Mouse (Mus musculus): ENCODE measurements around the gene Spdya. TPM values are rescaled to one million over a fixed set of nuclear protein-coding genes. Genes with fewer than 3 reads are reported as not detected.
"Not testable (repeated sequence)": the region's sequence is repeated elsewhere in the genome, so short reads cannot be mapped to it uniquely, and the experiment has no call there.

Spdya gene
- polyA plus RNA-seq (2015; fragmentation: Nextera tagmentation; extraction: Ambion mirVana), result 0.23 and 0.39 TPM in 2 replicates

DNA sequence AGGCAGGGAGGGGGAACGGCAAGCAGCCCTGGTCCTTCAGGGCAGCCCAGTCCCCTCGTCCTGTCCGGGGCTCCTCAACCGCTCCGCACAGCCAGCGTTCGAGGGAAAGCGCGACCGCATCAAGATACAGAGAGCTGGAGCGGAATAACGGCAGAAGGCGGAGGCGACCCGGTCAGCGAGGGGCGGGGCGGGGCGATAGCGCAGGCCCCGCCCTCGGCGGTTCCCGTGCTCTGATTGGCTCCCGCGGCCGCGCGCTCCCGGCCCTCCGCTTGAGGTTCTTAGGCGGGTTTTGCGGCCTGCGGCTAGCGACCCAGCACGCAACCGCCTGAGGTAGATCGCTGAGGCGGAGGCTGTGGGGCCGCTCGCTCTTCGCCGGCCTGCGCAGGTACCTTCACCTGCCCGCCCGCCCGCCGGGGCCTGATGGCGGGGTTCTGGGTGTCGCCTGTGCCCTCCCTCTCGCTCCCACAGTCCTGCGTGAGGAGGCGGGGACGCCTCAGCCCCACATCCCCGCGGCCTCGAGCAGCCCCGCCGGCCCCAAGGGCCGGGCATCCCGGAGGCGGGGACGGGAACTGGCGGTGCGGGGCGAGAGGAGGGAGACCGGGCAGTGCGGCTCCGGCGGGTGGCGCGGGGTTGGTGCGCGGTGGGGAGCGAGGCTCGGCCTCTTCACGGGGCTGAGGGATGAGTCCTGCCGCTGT, at the start of gene Spdya:
Spdya (plus strand) TSS at position 305 of the 695 bp plus-strand sequence.
- Histone ChIP-seq H3K36me3 (no peaks in the 10 kb centered on the region), H3K27me3 (peaks cover 30% of the 10 kb centered on the region), H3K9ac (peak within 1 kb of the TSS; percentile 52), H3K4me2 (peak within 1 kb of the TSS; percentile 97), H3K4me3 (peak within 1 kb of the TSS; percentile 61), H3K27ac (no peak within 1 kb of the TSS), H3K9me3 (replicated peaks) (no peaks in the 10 kb centered on the region), H3K4me1 (replicated peaks) (peaks cover 12% of the 10 kb centered on the region)
- under 1% methylated on average over 72 of the region's 78 CpGs for WGBS
- ATAC-seq (replicated peaks; ENCODE audit: insufficient number of reproducible peaks, insufficient read depth, low FRiP score, low read depth), result peak; percentile 95

DNA sequence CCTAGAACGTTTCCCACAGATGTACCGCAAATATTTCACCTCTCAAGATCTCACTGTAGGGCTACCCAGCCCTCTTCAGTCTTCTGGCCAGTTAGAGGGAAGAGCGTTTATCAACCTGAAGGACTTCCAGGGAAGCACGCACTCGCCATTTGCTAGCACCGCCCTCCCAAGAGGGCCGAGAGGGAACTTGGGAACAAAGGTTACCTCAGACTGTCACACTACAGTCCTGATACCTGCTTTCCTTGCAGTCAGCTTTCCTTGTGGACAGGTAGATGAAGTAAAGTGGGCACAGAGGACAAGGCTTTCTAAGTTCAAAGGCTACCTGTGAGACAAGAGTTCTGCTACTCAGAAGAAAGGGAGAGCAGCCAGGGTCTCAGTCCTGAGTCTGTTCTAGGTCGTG, 45.0 kb upstream of the Spdya start:
- H3K4me1 ChIP-seq (replicated peaks), result no peaks in the 10 kb centered on the region
- H3K27ac ChIP-seq, result no peak overlapping the region
- H3K4me3 ChIP-seq, result no peak overlapping the region
- no peak overlapping the region for H3K9ac ChIP-seq
- 86% methylated on average over 8 of the region's 8 CpGs for WGBS
- no peaks in the 10 kb centered on the region for H3K9me3 ChIP-seq (replicated peaks)
- ATAC-seq (replicated peaks; ENCODE audit: insufficient number of reproducible peaks, insufficient read depth, low FRiP score, low read depth), result no peak
- no peaks in the 10 kb centered on the region for H3K27me3 ChIP-seq
- no peak overlapping the region for H3K4me2 ChIP-seq
- peaks cover 77% of the 10 kb centered on the region for H3K36me3 ChIP-seq

DNA sequence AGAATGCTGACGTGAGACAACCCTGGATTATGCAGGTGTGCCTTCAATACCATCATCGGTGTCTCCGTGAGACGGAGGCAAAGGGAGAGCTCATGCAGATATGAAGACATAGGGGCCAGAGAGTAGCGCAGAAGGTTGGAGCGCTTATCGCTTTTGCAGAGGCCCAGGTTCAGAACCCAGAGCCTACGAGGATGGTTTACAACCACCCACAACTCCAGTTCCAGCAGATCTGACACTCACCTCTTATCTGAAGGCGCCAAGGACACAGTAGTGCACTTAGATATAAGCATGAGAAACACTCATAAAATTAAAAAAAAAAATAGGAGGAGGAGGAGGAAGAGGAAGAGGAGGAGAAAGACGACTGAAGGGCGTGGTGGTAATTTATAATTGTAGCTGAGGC, 41.6 kb upstream of the Spdya start:
- no peaks in the 10 kb centered on the region for H3K4me1 ChIP-seq (replicated peaks)
- no peak overlapping the region for H3K4me2 ChIP-seq
- 92% methylated on average over 11 of the region's 11 CpGs for WGBS
- H3K4me3 ChIP-seq, result no peak overlapping the region
- H3K27ac ChIP-seq, result no peak overlapping the region
- ATAC-seq (replicated peaks; ENCODE audit: insufficient number of reproducible peaks, insufficient read depth, low FRiP score, low read depth), result no peak
- no peak overlapping the region for H3K9ac ChIP-seq
- no peaks in the 10 kb centered on the region for H3K9me3 ChIP-seq (replicated peaks)
- peaks cover 71% of the 10 kb centered on the region for H3K36me3 ChIP-seq
- no peaks in the 10 kb centered on the region for H3K27me3 ChIP-seq

DNA sequence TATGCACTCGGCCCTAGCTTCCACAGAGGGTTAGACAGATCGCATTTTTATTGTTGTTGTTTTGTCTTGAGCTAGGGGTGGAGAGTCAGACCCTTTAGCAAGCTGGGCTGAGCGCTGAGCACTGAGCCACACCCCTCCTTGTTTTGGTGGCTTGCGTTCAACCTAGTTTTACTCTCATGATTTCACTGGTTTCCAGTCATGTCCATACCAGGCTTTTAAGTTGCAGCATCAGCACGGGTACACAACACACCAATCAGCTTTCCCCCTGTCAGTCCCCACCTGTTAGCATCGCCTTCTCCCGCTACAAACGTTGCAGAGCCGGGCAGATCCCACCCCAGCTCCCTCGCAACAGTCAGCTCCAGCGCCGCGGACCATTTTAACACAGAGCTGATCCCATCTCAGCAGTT, 25.6 kb upstream of the Spdya start:
- H3K4me1 ChIP-seq (replicated peaks), result peaks cover 18% of the 10 kb centered on the region
- H3K27me3 ChIP-seq, result no peaks in the 10 kb centered on the region
- H3K9me3 ChIP-seq (replicated peaks), result no peaks in the 10 kb centered on the region
- peak overlapping the region; percentile 89 for H3K27ac ChIP-seq
- H3K36me3 ChIP-seq, result peaks cover 15% of the 10 kb centered on the region
- peak overlapping the region; percentile 71 for H3K4me2 ChIP-seq
- peak; percentile 19 for ATAC-seq (replicated peaks; ENCODE audit: insufficient number of reproducible peaks, insufficient read depth, low FRiP score, low read depth)
- H3K4me3 ChIP-seq, result peak overlapping the region; percentile 59
- H3K9ac ChIP-seq, result peak overlapping the region; percentile 67
- under 1% methylated on average over 13 of the region's 13 CpGs for WGBS

DNA sequence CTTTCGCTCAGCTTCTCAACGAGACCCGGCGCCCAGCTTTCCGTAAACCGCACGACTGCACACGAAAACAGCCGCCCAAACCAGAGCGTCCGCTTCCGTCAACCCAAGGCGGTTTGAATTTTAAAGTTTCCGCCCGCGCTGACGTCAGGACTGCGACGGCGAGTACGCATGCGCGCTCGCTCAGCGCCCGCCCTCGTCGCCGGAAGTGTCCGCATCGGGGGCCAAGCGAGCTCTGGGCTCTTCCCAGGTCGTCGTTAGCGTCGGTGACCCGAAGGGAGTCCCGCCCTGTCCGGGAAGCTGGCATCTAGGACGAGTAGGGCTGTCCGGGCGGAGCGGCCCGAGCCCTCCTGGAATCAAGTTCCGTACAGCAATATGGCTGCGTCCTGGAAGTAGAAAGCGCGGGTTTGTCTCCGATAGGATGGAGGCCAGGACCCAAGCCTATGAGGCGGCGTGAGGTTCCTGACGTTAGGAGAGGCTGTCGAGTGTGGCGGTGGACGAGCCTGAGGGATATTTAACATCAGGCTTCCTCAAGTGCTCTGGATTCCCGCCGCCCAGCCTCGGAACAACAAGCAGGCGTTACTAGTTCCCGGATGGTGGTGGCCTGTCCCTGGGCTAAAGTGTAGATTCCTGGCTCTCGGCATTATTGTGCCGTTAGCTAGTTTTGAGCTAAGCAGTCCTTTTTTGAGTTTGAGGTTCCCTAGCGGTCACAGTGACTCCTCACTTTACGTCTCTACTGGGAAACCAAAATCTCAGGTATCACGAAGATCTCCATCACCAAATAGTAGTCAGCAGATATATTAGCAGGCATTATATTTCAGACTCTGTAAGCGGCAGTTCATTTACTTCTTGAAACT, 24.9 kb upstream of the Spdya start, which contains the start of gene Ndc80:
Ndc80 (minus strand) TSS at position 147 of the 854 bp plus-strand sequence.
- Histone ChIP-seq H3K9ac (peak within 1 kb of the TSS; percentile 67), H3K27ac (peak within 1 kb of the TSS; percentile 89), H3K36me3 (peaks cover 12% of the 10 kb centered on the region), H3K9me3 (replicated peaks) (no peaks in the 10 kb centered on the region), H3K4me1 (replicated peaks) (peaks cover 18% of the 10 kb centered on the region), H3K27me3 (no peaks in the 10 kb centered on the region), H3K4me2 (peak within 1 kb of the TSS; percentile 71), H3K4me3 (peak within 1 kb of the TSS; percentile 59)
- WGBS, result 1% methylated on average over 66 of the region's 66 CpGs
- peak; percentile 99 for ATAC-seq (replicated peaks; ENCODE audit: insufficient number of reproducible peaks, insufficient read depth, low FRiP score, low read depth)

DNA sequence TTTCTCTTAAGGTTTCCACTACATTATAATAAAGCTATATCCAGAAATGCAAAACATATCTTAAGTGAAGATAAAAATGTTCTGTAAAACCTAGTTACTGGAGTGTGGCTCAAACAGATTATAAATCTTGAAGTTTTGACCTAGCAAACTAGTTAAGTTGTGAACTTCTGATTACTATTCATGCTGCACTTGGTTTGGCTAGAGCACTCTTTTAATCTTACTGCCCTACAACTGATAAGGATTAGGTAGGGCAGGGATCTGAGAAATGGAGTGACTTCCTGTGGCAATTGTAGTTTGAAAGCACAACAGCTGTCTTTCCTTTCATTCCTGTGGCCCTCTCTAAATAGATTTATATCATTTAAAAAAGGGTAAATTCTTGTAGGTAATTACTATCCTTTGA, 23.8 kb upstream of the Spdya start:
- no peak overlapping the region for H3K27ac ChIP-seq
- H3K9me3 ChIP-seq (replicated peaks), result no peaks in the 10 kb centered on the region
- H3K4me1 ChIP-seq (replicated peaks), result peaks cover 18% of the 10 kb centered on the region
- no peak overlapping the region for H3K4me2 ChIP-seq
- peaks cover 4% of the 10 kb centered on the region for H3K36me3 ChIP-seq
- no peak overlapping the region for H3K9ac ChIP-seq
- no peak overlapping the region for H3K4me3 ChIP-seq
- H3K27me3 ChIP-seq, result no peaks in the 10 kb centered on the region
- ATAC-seq (replicated peaks; ENCODE audit: insufficient number of reproducible peaks, insufficient read depth, low FRiP score, low read depth), result no peak

DNA sequence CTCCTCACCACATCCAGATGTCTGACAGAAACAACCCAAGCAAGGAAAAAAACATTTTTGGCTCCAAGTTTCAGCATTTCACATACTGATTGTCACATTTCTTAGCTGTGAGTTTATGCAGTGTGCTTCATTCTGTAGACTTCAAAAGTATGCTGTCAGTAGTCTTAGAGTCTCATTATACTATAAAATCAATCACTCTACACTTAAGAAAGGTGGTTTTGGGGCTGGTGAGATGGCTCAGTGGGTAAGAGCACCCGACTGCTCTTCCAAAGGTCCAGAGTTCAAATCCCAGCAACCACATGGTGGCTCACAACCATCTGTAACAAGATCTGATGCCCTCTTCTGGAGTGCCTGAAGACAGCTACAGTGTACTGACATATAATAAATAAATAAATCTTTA, 16.3 kb upstream of the Spdya start:
- not testable (repeated sequence) for H3K27me3 ChIP-seq; ATAC-seq (replicated peaks; ENCODE audit: insufficient number of reproducible peaks, insufficient read depth, low FRiP score, low read depth); H3K4me1 ChIP-seq (replicated peaks); H3K9ac ChIP-seq; H3K4me3 ChIP-seq; H3K36me3 ChIP-seq; H3K27ac ChIP-seq; H3K9me3 ChIP-seq (replicated peaks); H3K4me2 ChIP-seq
- 65% methylated on average over 1 of the region's 1 CpGs for WGBS

DNA sequence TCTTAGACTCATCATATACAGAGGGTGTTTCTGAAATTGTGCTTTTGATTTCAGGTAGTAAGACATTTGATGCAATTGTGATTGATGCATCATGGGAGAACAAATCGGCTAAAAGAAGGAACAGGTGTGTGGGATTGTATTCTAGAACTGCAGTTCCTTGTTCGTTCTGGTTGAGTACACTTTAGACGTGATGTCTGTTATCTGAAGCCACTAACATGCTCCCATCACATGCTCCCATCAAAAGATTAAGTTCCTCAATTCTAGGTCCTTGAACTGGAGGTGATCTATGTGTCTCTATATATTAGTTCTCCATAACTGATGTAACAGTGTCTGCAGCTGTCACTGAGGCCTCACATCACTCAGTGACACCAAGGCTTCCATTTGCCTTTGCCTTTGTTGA, 14.7 kb upstream of the Spdya start:
- Histone ChIP-seq H3K27me3 (no peaks in the 10 kb centered on the region), H3K36me3 (no peaks in the 10 kb centered on the region), H3K4me1 (replicated peaks) (no peaks in the 10 kb centered on the region), H3K9ac (no peak overlapping the region), H3K4me3 (no peak overlapping the region), H3K27ac (no peak overlapping the region), H3K9me3 (replicated peaks) (no peaks in the 10 kb centered on the region), H3K4me2 (no peak overlapping the region)
- no peak for ATAC-seq (replicated peaks; ENCODE audit: insufficient number of reproducible peaks, insufficient read depth, low FRiP score, low read depth)
- 71% methylated on average over 3 of the region's 3 CpGs for WGBS

DNA sequence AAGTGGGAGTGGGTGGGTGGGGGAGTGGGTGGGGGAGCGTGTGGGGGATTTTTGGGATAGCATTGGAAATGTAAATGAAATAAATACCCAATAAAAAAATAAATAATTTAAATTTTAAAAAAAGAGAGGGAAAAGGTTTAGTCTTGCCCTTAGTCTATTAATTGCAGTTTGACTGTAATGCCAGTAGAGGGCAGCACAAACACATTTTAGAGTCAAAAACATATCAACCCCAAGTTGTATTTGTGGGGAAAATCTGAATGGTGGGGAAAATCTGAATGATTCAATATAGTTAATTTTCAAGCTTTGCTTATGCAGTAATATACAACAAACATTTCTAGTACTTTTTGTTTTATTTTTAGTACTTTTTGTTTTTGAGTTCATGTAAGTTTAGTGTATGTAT, 3.3 kb upstream of the Spdya start:
- peaks cover 12% of the 10 kb centered on the region for H3K4me1 ChIP-seq (replicated peaks)
- 0% methylated on average over 1 of the region's 1 CpGs for WGBS

DNA sequence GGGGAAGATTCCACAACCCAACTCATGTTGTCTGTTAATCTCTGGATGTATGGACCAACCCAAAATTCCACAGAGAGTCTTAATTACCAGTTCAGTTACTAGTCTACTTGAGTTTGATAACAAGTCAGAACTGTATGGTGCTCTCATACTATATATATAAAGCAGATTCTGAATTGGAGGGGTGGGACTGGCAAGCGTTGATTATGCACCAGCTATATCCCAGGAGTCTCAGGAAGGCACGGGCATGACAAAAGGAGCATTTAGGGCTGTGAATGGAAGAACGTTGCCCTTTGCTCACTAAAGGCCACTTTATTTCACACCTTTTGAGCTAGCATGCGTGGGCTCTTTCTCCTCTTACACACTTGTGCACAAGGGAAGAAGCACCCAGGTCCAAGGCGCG, 511 bp upstream of the Spdya start:
- Histone ChIP-seq H3K9ac (peak overlapping the region; percentile 52), H3K4me3 (peak overlapping the region; percentile 61), H3K36me3 (no peaks in the 10 kb centered on the region), H3K4me1 (replicated peaks) (peaks cover 12% of the 10 kb centered on the region), H3K27me3 (peaks cover 30% of the 10 kb centered on the region), H3K9me3 (replicated peaks) (no peaks in the 10 kb centered on the region), H3K27ac (no peak overlapping the region), H3K4me2 (peak overlapping the region; percentile 97)
- WGBS, result 7% methylated on average over 6 of the region's 6 CpGs
- no peak for ATAC-seq (replicated peaks; ENCODE audit: insufficient number of reproducible peaks, insufficient read depth, low FRiP score, low read depth)

More for the DNA sequence above, 3.3 kb upstream of the Spdya start:
- no peaks in the 10 kb centered on the region for H3K9me3 ChIP-seq (replicated peaks)
- no peak overlapping the region for H3K27ac ChIP-seq
- ATAC-seq (replicated peaks; ENCODE audit: insufficient number of reproducible peaks, insufficient read depth, low FRiP score, low read depth), result no peak
- no peak overlapping the region for H3K9ac ChIP-seq
- no peaks in the 10 kb centered on the region for H3K36me3 ChIP-seq
- peaks cover 25% of the 10 kb centered on the region for H3K27me3 ChIP-seq
- H3K4me2 ChIP-seq, result no peak overlapping the region
- H3K4me3 ChIP-seq, result no peak overlapping the region

DNA sequence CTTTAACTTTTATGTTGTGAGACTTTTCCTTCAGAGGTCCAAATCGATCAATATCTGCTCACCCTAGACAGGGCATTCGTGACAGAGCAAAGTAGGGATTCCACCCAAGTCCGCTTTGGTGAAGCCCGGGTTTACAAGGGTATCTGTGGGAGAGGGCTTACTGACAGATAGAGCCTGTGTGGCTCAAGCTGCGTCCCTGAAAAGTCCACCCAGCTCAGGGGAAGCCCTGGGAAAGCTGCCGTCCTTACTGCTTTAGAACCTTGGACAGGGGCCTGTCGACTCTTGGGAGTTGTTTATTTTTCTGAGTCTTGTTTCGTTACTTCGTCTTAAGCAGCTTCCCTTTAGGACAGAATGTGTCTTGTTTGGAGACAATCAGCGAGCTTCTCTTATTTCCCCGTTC, 1.0 kb downstream of the Spdya start:
- no peak for ATAC-seq (replicated peaks; ENCODE audit: insufficient number of reproducible peaks, insufficient read depth, low FRiP score, low read depth)
- Histone ChIP-seq H3K9ac (no peak overlapping the region), H3K4me1 (replicated peaks) (peaks cover 12% of the 10 kb centered on the region), H3K27ac (no peak overlapping the region), H3K27me3 (peaks cover 30% of the 10 kb centered on the region), H3K36me3 (no peaks in the 10 kb centered on the region), H3K4me2 (peak overlapping the region; percentile 97), H3K9me3 (replicated peaks) (no peaks in the 10 kb centered on the region), H3K4me3 (peak overlapping the region; percentile 61)
- WGBS, result 11% methylated on average over 11 of the region's 11 CpGs
